Mouse (Mus musculus): Measurements from ENCODE around the gene Olfr31. TPM values are rescaled to one million over a fixed set of nuclear protein-coding genes. Genes with fewer than 3 reads are reported as not detected.

The Olfr31 gene
- polyA plus RNA-seq, 1 experiment from 2014 or later = not detected

DNA sequence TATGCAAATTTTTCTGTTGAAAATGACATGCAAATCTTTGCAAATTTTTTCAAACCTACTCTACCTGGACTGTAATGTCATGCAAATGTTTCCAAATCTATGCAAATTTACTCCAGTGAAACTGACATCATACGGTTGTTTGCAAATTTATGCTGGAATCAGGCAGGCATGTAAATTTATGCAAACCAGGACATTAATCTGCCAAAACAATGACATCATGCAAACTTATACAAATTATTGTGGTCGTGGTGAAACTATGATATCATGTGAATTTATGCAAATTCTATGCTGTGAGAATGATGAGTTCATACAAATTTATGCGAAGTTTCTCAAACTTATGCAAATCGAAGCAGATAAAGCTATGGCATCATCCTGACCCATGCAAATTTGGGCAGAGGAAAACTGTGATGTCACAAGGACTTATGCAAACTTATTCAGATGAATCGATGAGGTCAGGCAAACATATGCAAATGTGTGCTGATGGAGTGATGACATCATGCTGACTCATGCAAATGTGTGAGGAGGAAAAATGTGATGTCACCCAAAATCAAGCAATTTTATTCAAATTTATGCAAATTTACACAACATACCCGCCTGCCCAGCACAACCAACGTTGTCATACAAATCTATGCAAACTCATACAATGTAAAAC is 30.6 kb downstream of the Olfr31 start:
- ATAC-seq (replicated peaks; ENCODE audit: insufficient number of reproducible peaks, low FRiP score, low TSS enrichment) = no peak
- Histone ChIP-seq H3K9me3 (replicated peaks; ENCODE audit: control insufficient read depth, low read length) (peaks cover 41% of the 10 kb centered on the region), H3K36me3 (ENCODE audit: control insufficient read depth, insufficient read depth, low read length) (peaks cover 11% of the 10 kb centered on the region), H3K9ac (ENCODE audit: low read depth, low read length) (no peak overlapping the region), H3K4me3 (ENCODE audit: low read depth, low read length) (no peak overlapping the region), H3K4me2 (no peak overlapping the region), H3K4me1 (ENCODE audit: control insufficient read depth, insufficient read depth, low read length) (no peaks in the 10 kb centered on the region), H3K27me3 (ENCODE audit: control insufficient read depth, insufficient read depth, low read length) (no peaks in the 10 kb centered on the region), H3K27ac (ENCODE audit: low read depth, low read length) (no peak overlapping the region)
- WGBS (ENCODE audit: insufficient replicate concordance) = 90% methylated on average over 7 of the region's 7 CpGs

DNA sequence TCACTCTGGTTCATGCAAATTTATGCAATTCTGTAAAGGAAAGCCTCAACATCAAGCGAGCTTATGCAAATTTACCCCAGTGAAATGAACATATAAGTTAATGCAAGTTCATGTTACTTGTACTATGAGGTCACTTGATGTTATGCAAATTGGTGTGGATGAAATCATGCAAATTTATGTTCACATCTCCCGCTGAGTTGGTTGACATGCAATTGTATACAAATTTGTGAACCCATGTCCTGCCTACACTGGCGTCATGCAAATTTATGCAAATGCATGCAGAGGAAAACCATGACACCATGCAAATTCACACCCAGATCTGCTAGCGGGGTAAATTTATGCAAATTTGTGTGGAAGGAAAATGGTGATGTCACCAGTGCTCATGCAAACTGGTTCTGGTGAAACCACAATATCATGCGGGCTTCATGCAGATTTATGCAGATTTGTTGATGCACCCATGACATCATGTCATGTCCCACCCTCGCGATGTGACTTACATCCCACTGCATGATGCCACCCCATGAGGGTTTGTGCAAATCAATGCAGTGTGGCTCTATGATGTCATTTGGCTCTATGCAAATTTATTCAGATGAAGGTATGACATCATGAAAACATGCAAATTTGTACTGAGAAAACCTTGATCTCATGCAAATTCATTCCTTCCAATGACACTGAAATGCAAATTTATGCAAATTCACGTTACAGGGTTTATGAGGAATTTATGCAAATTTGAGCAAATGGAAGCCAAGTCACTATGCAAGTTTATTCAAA is 31.3 kb downstream of the Olfr31 start:
- peaks cover 35% of the 10 kb centered on the region for H3K9me3 ChIP-seq (replicated peaks; ENCODE audit: control insufficient read depth, low read length)
- H3K36me3 ChIP-seq (ENCODE audit: control insufficient read depth, insufficient read depth, low read length) = peaks cover 11% of the 10 kb centered on the region
- no peaks in the 10 kb centered on the region for H3K4me1 ChIP-seq (ENCODE audit: control insufficient read depth, insufficient read depth, low read length)
- no peak for ATAC-seq (replicated peaks; ENCODE audit: insufficient number of reproducible peaks, low FRiP score, low TSS enrichment)
- H3K27ac ChIP-seq (ENCODE audit: low read depth, low read length) = no peak overlapping the region
- H3K9ac ChIP-seq (ENCODE audit: low read depth, low read length) = no peak overlapping the region
- H3K27me3 ChIP-seq (ENCODE audit: control insufficient read depth, insufficient read depth, low read length) = no peaks in the 10 kb centered on the region
- 88% methylated on average over 8 of the region's 8 CpGs for WGBS (ENCODE audit: insufficient replicate concordance)
- no peak overlapping the region for H3K4me2 ChIP-seq
- H3K4me3 ChIP-seq (ENCODE audit: low read depth, low read length) = no peak overlapping the region

DNA sequence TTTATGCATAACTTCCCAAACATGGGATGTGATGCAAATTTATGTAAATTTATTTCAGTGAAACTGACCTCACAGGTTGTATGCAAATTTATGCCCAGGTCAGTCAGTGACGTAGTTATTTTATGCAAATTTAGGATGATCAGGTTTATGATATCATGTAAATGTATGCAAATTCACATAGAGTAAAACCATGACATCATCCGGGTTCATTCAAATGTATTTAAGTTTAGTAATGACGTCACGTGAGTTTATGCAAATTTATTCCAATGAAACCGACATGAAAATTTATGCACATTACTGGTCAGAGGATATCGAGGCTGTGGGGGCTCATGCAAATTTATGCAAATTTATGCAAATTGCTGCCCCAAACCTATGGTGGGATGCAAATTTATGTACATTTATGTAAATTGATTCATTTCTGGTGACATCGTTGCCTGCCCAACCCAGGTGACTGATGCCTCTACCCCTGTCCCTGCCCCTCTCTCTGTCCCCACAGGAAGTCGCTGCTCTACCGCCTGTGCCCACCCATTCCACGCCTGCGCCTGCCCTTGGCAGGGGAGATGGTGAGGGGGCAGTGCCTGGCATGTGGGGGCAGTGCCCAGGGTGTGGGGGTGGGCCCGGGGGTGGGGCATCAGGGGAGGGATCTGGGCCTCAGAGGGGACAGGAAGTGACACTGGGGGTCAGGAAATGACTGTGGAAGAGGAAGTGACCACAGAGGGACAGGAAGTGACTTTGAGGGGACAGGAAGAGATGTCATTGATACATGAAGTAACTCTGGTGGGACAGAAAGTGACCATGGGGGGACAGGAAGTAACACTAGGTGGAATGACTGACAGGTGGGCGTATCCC is 32.1 kb downstream of the Olfr31 start:
- WGBS (ENCODE audit: insufficient replicate concordance) = 95% methylated on average over 13 of the region's 13 CpGs
- peaks cover 11% of the 10 kb centered on the region for H3K36me3 ChIP-seq (ENCODE audit: control insufficient read depth, insufficient read depth, low read length)
- no peaks in the 10 kb centered on the region for H3K27me3 ChIP-seq (ENCODE audit: control insufficient read depth, insufficient read depth, low read length)
- H3K4me3 ChIP-seq (ENCODE audit: low read depth, low read length) = no peak overlapping the region
- peaks cover 26% of the 10 kb centered on the region for H3K9me3 ChIP-seq (replicated peaks; ENCODE audit: control insufficient read depth, low read length)
- ATAC-seq (replicated peaks; ENCODE audit: insufficient number of reproducible peaks, low FRiP score, low TSS enrichment) = no peak; the same call in 1 of the 2 replicates
- H3K27ac ChIP-seq (ENCODE audit: low read depth, low read length) = no peak overlapping the region
- no peaks in the 10 kb centered on the region for H3K4me1 ChIP-seq (ENCODE audit: control insufficient read depth, insufficient read depth, low read length)
- H3K4me2 ChIP-seq = no peak overlapping the region
- H3K9ac ChIP-seq (ENCODE audit: low read depth, low read length) = no peak overlapping the region

DNA sequence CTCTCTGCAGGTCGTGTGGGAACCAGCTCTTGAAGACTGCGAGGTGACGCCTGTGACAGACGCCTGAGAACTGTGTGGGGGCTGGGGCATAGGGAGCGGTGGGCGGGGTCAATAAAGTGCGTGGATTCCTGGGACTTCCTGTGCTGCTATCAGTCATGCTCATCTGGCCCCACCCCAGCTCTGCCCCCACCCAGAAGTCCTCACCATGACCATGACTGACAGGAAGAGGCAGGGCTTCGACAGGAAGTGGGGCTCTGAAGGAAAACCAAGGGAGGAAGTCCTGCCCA is 32.7 kb downstream of the Olfr31 start:
- Histone ChIP-seq H3K27ac (ENCODE audit: low read depth, low read length) (no peak overlapping the region), H3K4me1 (ENCODE audit: control insufficient read depth, insufficient read depth, low read length) (no peaks in the 10 kb centered on the region), H3K4me3 (ENCODE audit: low read depth, low read length) (no peak overlapping the region), H3K4me2 (no peak overlapping the region), H3K36me3 (ENCODE audit: control insufficient read depth, insufficient read depth, low read length) (peaks cover 7% of the 10 kb centered on the region; the same call in 1 of the 2 replicates), H3K27me3 (ENCODE audit: control insufficient read depth, insufficient read depth, low read length) (no peaks in the 10 kb centered on the region), H3K9ac (ENCODE audit: low read depth, low read length) (no peak overlapping the region), H3K9me3 (replicated peaks; ENCODE audit: control insufficient read depth, low read length) (peaks cover 21% of the 10 kb centered on the region)
- 84% methylated on average over 8 of the region's 8 CpGs for WGBS (ENCODE audit: insufficient replicate concordance)
- 0 out of 2 replicates have a peak, but pooled peaks have one; percentile 19 for ATAC-seq (replicated peaks; ENCODE audit: insufficient number of reproducible peaks, low FRiP score, low TSS enrichment)

Other genes with a start within 250 kb of the Olfr31 start
- 204 and 218 TPM in 2 replicates for gene Psmd6, start 201.8 kb upstream of the Olfr31 start, polyA plus RNA-seq (2014; fragmentation: Nextera tagmentation; extraction: Ambion mirVana)
- gene Olfr720, start 136.0 kb upstream of the Olfr31 start, polyA plus RNA-seq (2014; fragmentation: Nextera tagmentation; extraction: Ambion mirVana) = not detected in 2 replicates
- 4.3 and 5.7 TPM in 2 replicates for gene Il3ra, start 23.4 kb downstream of the Olfr31 start, polyA plus RNA-seq (2014; fragmentation: Nextera tagmentation; extraction: Ambion mirVana)
- gene Olfr721-ps1, start 78.5 kb downstream of the Olfr31 start, polyA plus RNA-seq (2014; fragmentation: Nextera tagmentation; extraction: Ambion mirVana) = not detected in 2 replicates